Mouse (Mus musculus): ENCODE data around the gene 2310011J03Rik.

- TF ChIP-seq CTCF (IDR thresholded peaks at IDR 0.05; ENCODE audit: borderline replicate concordance, control insufficient read depth, extremely low read depth, insufficient read depth, low read length, poor library complexity) (no peak), POLR2A (IDR thresholded peaks at IDR 0.05; ENCODE audit: control insufficient read depth, extremely low read depth, insufficient read depth, low read length, poor library complexity) (no peak)
These were observed 26.0 kb downstream of the 2310011J03Rik start for GRCm38 (mm10) chr10:80294311-80294710.

Measured in thymus, adult 2 months (tissue).